Mouse (Mus musculus) forebrain, embryonic 11.5 days (tissue): ENCODE measurements at regions not wholly inside any gene's neighbourhood (a gene's known extent, or its start where the extent isn't known, plus 50 kb on each side); places are given as distances from the start of the nearest gene placed in this dataset.

Experiments used
- ATAC-seq: fragments of 200-750 bp; cut with Nextera tagmentation; replicated peaks from 2 replicates; pipeline ENCODE4 v1.8.0; 2017; ENCODE audit warnings: moderate TSS enrichment; ENCODE audit not compliant: low FRiP score
- DNase-seq: peaks from one replicate; pipeline ENCODE4 v3.0.0-alpha.2; 2017; ENCODE audit warnings: low spot score
- H3K27ac ChIP-seq: fragments of 300-500 bp; sonication (generic); 2 replicates; pipeline ENCODE4 v1.5.1; 2014; ENCODE audit warnings: low read depth, low read length
- H3K27me3 ChIP-seq: fragments of 300-500 bp; sonication (generic); 2 replicates; pipeline ENCODE4 v1.6.1; 2014; ENCODE audit warnings: mild to moderate bottlenecking, low read length, mixed read lengths; ENCODE audit not compliant: control insufficient read depth, insufficient read depth
- H3K36me3 ChIP-seq: fragments of 300-500 bp; sonication (generic); 2 replicates; pipeline ENCODE4 v1.6.1; 2014; ENCODE audit warnings: mild to moderate bottlenecking, low read length, moderate library complexity, mixed read lengths; ENCODE audit not compliant: control insufficient read depth, insufficient read depth
- H3K4me1 ChIP-seq: fragments of 300-500 bp; sonication (generic); replicated peaks from 2 replicates; pipeline ENCODE4 v1.6.1; 2014; ENCODE audit warnings: low read length, mixed read lengths; ENCODE audit not compliant: control insufficient read depth, insufficient read depth
- H3K4me2 ChIP-seq: fragments of 300-500 bp; sonication (generic); 2 replicates; pipeline ENCODE4 v1.6.1; 2014; ENCODE audit warnings: low read depth, mild to moderate bottlenecking, low read length, moderate library complexity, mixed read lengths; ENCODE audit not compliant: severe bottlenecking
- H3K4me3 ChIP-seq: fragments of 300-500 bp; sonication (generic); 2 replicates; pipeline ENCODE4 v1.5.1; 2014; ENCODE audit warnings: low read depth, low read length
- H3K9ac ChIP-seq: fragments of 300-500 bp; sonication (generic); 2 replicates; pipeline ENCODE4 v1.6.1; 2014; ENCODE audit warnings: low read length
- H3K9me3 ChIP-seq: fragments of 300-500 bp; sonication (generic); 2 replicates; pipeline ENCODE4 v1.6.1; 2016; ENCODE audit warnings: low read length, mixed read lengths; ENCODE audit not compliant: control insufficient read depth
- WGBS: fragments of 180-500 bp; shearing (Covaris S2); extraction: QIAGEN DNeasy Blood & Tissue Kit; methylation state at CpG from one replicate; pipeline ENCODE4 v1.1.7; 2014; 5-methylcytosine and 5-hydroxymethylcytosine counted together

DNA sequence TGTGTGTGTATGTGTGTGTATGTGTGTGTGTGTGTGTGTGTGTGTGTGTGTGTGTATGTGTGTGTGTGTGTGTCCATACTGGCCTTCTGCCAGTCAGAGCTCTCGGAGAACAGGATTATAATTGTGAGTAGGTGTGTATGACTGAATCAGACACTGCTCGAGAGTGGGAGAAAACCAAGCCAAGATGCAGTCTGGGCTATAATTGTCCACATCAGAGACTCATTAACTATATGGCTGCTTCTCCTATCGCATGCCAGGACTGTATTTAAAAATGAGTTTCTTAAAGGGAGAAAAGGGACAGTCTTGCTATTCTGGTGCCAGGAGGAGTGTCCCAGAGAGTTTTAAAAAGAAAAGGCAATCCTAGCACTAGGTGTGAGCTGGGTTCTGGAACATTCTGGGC, 58.7 kb upstream of the Adpgk start:
- Histone ChIP-seq H3K9me3 (no peaks in the 10 kb centered on the region), H3K4me2 (no peak overlapping the region), H3K4me1 (no peaks in the 10 kb centered on the region), H3K27ac (no peak overlapping the region), H3K27me3 (no peaks in the 10 kb centered on the region), H3K9ac (no peak overlapping the region), H3K4me3 (no peak overlapping the region), H3K36me3 (no peaks in the 10 kb centered on the region)
- DNase-seq (no peak), ATAC-seq (no peak)
- 79% methylated on average over 3 of the region's 3 CpGs for WGBS

DNA sequence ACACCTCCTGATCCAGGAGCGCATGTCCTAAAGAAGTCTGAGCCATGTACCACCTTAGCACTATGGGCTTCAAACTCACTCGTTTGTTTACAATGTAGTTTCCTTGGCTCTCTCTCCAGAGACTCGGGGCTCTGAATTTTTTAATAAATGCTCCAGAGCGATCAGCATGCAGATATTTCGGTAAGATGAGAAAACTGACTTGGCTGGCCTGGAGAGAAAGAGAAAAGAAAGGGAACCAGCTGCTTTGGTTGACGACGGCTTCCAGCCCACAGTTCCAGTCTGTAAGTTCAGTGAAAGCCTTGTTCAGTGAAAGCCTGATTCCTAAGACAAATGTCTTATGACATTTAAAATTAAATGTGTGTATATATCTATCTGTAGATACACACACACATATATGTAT, 59.4 kb upstream of the Adpgk start:
- Histone ChIP-seq H3K36me3 (no peaks in the 10 kb centered on the region), H3K9ac (no peak overlapping the region), H3K4me1 (no peaks in the 10 kb centered on the region), H3K4me2 (no peak overlapping the region), H3K27ac (no peak overlapping the region), H3K27me3 (no peaks in the 10 kb centered on the region), H3K4me3 (no peak overlapping the region), H3K9me3 (no peaks in the 10 kb centered on the region)
- WGBS, result 86% methylated on average over 7 of the region's 7 CpGs
- DNase-seq (no peak), ATAC-seq (no peak)

DNA sequence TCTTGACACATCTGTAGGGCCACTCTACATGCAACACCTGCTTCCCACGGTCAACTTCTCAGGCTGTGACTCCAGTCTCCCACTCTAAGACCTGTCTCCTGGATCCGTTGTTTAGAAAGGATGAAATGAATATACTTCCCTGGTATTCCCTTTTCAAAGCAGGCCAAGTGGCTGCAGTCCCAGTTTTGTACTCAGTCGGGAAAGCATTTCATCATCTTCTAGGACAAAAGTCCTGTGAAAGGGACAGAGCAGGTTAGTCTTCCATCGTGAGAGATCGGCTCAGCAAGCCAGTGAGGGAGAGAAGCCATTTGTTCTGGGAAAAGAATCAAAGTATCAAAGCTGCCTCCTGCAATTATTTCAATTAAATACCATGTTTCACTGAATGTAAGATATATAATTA, 60.2 kb upstream of the Adpgk start:
- H3K4me1 ChIP-seq, result no peaks in the 10 kb centered on the region
- 77% methylated on average over 5 of the region's 5 CpGs for WGBS
- no peaks in the 10 kb centered on the region for H3K36me3 ChIP-seq
- no peaks in the 10 kb centered on the region for H3K9me3 ChIP-seq
- H3K4me3 ChIP-seq, result no peak overlapping the region
- H3K27ac ChIP-seq, result no peak overlapping the region
- no peak overlapping the region for H3K4me2 ChIP-seq
- H3K9ac ChIP-seq, result no peak overlapping the region
- no peak for DNase-seq
- H3K27me3 ChIP-seq, result no peaks in the 10 kb centered on the region
- ATAC-seq, result no peak

DNA sequence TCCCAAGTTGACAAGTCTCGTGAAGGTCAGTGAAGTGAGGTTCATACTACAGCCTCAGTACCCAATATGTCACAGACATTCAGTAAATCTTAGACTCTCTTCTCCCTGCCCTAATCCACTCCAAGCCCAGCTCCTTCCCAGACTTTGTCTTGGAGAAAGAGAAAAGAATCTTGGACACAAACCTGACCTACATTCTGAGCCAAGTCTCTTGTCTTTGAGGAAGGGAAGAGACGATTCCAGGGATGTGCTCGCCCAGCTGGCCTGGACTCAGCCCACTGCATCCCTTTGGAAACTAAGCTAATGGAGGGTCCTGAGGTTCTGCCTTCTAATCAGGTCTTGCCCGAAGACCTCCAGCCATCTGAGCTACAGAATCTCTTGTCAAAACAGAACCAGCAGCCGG, 61.2 kb upstream of the Adpgk start:
- Histone ChIP-seq H3K4me2 (no peak overlapping the region), H3K9ac (no peak overlapping the region), H3K36me3 (no peaks in the 10 kb centered on the region), H3K4me1 (no peaks in the 10 kb centered on the region), H3K27me3 (no peaks in the 10 kb centered on the region), H3K9me3 (no peaks in the 10 kb centered on the region), H3K4me3 (no peak overlapping the region), H3K27ac (no peak overlapping the region)
- ATAC-seq (no peak), DNase-seq (no peak)
- 98% methylated on average over 5 of the region's 5 CpGs for WGBS

DNA sequence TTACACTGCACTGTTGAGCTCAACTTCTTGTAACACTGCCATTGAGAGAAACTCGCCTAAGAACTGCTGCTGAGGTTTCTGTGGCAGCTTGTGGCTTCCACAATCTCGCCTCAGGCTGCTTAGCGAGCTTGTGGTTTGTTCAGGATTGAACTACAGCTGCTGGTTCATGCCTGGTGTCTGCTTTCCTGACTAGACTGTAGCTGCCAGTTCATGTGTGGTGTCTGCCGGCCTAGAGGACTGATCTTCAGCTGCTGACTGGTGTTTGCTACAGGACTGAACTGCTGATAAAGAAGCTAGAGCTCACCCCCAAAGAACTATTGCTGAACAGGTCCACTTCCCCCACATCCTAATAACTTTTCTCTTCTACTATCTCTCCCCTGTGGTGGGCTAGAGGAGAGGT, 63.4 kb upstream of the Adpgk start:
- Histone ChIP-seq H3K4me1 (no peaks in the 10 kb centered on the region), H3K9me3 (no peaks in the 10 kb centered on the region), H3K9ac (no peak overlapping the region), H3K27me3 (no peaks in the 10 kb centered on the region), H3K4me3 (no peak overlapping the region), H3K36me3 (no peaks in the 10 kb centered on the region), H3K4me2 (no peak overlapping the region), H3K27ac (no peak overlapping the region)
- no peak for DNase-seq
- WGBS, result 77% methylated on average over 4 of the region's 4 CpGs
- ATAC-seq, result no peak

DNA sequence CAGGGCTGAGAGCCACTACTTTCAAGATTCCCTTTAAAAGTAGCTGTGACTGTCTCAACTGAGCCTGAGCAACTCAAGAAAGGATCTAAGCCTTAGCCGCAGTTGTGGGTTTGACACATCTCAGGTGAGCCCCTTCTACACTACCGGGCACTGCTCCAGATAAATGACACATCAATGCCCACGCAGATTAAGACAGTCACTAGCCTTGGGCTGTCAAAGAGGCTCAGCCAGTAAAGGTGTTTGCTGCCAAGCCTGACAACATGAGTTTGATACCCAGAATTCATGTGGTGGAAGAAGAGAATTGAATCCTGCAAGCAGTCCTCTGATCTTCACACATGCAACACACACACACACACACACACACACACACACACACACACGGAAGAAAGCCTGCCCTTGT, 65.0 kb upstream of the Adpgk start:
- H3K4me2 ChIP-seq, result no peak overlapping the region
- H3K27me3 ChIP-seq, result no peaks in the 10 kb centered on the region
- H3K36me3 ChIP-seq, result no peaks in the 10 kb centered on the region
- H3K4me1 ChIP-seq, result no peaks in the 10 kb centered on the region
- ATAC-seq, result no peak
- 92% methylated on average over 4 of the region's 4 CpGs for WGBS
- no peaks in the 10 kb centered on the region for H3K9me3 ChIP-seq
- no peak overlapping the region for H3K4me3 ChIP-seq
- no peak overlapping the region for H3K9ac ChIP-seq
- no peak for DNase-seq
- no peak overlapping the region for H3K27ac ChIP-seq

DNA sequence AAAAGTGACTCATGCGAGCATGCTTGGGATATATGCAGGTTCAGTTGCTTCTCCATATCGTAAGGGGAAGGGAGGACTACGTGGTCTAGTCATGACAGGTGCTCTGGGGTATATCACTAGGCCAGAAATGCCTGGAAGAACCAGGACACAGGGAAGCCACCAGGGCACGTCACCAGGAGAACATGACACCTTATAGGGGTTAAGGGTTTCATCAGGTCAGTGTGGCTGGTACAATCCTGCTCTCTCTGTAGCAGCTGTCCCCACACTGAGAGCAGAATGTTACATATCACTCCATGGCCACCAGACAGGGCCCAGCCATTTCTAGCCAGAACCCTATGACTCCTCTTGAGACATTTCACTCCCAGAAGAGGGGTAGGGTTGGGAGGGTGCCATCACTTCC, 72.1 kb upstream of the Adpgk start:
- Histone ChIP-seq H3K4me2 (no peak overlapping the region), H3K9me3 (no peaks in the 10 kb centered on the region), H3K36me3 (no peaks in the 10 kb centered on the region), H3K9ac (no peak overlapping the region), H3K4me1 (no peaks in the 10 kb centered on the region), H3K27ac (no peak overlapping the region), H3K27me3 (no peaks in the 10 kb centered on the region), H3K4me3 (no peak overlapping the region)
- ATAC-seq (no peak), DNase-seq (no peak)
- 90% methylated on average over 4 of the region's 4 CpGs for WGBS

DNA sequence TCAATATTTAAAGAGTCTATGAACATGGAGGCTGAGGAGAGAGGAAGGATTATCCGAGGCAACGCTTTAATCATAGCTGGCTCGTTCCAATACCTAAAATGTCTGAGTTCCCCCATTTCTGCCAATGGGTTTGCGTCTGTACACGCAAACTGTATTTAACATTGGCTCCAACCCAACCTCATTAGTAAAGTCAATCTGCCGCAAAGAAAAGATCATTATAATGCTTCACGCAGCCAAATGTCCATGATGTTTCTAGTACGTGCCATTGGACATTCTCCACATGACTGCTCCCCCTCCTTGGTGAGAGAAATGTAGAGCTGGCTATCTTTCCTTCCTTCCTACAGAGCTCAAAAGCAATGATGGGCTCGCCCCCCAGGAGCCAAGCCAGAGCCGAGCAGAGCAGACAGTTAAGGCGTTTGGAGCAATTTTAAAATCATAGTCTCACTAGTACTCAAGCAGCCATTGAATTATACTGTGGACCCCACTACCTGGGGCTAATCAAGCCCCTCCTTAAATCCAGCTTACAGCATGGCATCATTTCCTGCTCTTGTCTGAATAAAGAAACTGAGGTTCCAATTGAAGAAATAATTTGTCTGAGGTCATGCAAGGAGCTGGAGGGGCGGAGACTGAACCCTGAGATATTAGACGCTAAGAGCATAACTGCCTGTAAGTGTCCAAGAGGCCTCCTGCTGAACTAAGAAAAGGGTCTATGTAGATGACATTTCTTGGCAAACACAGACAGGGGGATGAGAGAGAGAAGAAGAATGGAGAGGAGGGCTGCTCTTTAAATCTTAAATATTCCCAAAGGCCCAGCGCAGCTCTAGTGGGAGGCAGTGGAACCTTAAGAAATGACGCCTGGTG, 88.5 kb upstream of the Adpgk start:
- DNase-seq, result no peak
- no peak for ATAC-seq
- no peak overlapping the region for H3K4me3 ChIP-seq
- H3K9me3 ChIP-seq, result no peaks in the 10 kb centered on the region
- WGBS, result 91% methylated on average over 15 of the region's 15 CpGs
- no peaks in the 10 kb centered on the region for H3K4me1 ChIP-seq
- H3K4me2 ChIP-seq, result no peak overlapping the region
- no peaks in the 10 kb centered on the region for H3K27me3 ChIP-seq
- no peak overlapping the region for H3K9ac ChIP-seq
- H3K36me3 ChIP-seq, result no peaks in the 10 kb centered on the region
- no peak overlapping the region for H3K27ac ChIP-seq

DNA sequence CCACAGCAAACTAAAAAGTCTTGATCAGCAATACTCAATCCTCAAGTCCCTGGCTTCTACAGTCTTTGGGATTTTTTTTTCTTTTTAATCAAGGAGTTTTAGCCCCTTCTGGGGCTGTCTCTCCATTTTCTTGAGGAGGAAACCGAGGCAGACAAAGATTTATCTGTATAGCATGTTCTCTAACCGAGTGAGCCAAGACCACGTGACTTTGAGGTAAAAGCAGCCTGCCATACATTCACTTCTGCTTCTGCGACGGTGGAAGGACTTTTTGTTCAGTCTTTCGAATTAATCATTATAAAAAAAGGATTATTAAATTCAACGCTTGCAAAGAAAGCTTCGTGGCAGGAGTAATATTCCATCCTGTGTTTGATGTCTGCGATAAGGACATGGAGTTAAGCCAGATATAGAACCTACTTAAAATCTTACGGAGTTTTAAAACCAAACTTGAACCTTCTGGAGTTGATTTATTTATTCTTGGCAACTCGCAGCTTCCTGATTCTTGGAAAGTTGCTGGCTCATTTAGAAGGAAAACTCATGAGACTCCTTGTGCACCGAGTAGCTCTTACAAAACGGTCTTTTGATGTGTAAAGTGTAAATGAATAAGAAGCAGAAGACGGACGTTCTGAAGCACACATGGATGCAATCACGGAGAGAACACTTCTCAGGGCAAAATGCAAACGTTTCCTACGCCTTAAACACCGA, 91.7 kb upstream of the Adpgk start:
- Histone ChIP-seq H3K9me3 (no peaks in the 10 kb centered on the region), H3K9ac (no peak overlapping the region), H3K27me3 (no peaks in the 10 kb centered on the region), H3K36me3 (no peaks in the 10 kb centered on the region), H3K27ac (no peak overlapping the region), H3K4me2 (no peak overlapping the region), H3K4me1 (no peaks in the 10 kb centered on the region), H3K4me3 (no peak overlapping the region)
- DNase-seq (no peak), ATAC-seq (no peak)
- 82% methylated on average over 19 of the region's 19 CpGs for WGBS
